Mouse (Mus musculus): ENCODE results near the gene Zcchc10. TPM values are rescaled to one million over a fixed set of nuclear protein-coding genes. Genes with fewer than 3 reads are reported as not detected.
"Not testable (repeated sequence)": the region's sequence is repeated elsewhere in the genome, so short reads cannot be mapped to it uniquely, and the experiment has no call there.

The Zcchc10 gene
- polyA plus RNA-seq, 1 experiment from 2014 or later: 30.7 TPM

DNA sequence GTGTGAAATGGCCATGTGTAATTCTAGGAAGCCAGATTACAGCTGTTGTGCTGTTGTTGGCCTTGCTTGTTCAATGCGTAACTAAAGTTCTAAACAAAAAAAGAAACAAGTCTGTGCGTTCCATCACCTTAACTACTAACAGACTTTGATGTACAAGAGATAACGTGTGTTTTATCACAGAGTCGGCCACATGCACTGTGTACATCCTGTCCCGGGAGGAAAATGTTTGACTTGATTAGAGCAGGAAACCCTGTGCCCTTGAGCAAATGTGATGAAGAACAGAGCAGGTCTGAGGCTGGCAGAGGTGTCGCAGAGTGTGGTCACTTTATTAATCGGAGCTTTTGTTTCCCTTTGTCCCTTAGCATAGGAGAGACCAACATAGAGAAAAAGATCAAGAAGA, 5.8 kb downstream of the Zcchc10 start:
- Histone ChIP-seq H3K4me2 (ENCODE audit: low read depth, severe bottlenecking) (no peak overlapping the region), H3K27me3 (ENCODE audit: control insufficient read depth, insufficient read depth, low read length) (no peaks in the 10 kb centered on the region), H3K9me3 (ENCODE audit: control insufficient read depth, low read length) (no peaks in the 10 kb centered on the region), H3K36me3 (ENCODE audit: control insufficient read depth, insufficient read depth, low read length) (peaks cover 10% of the 10 kb centered on the region), H3K4me1 (ENCODE audit: control insufficient read depth, insufficient read depth, low read length) (peaks cover 3% of the 10 kb centered on the region; the same call in 1 of the 2 replicates), H3K9ac (ENCODE audit: low read length) (no peak overlapping the region), H3K4me3 (ENCODE audit: low read depth, low read length) (no peak overlapping the region), H3K27ac (replicated peaks; ENCODE audit: low read depth, low read length) (no peak overlapping the region)
- 78% methylated on average over 7 of the region's 7 CpGs for WGBS
- DNase-seq (ENCODE audit: low spot score): no peak
- ATAC-seq (ENCODE audit: insufficient number of reproducible peaks, low FRiP score, low TSS enrichment, low read depth): no peak

DNA sequence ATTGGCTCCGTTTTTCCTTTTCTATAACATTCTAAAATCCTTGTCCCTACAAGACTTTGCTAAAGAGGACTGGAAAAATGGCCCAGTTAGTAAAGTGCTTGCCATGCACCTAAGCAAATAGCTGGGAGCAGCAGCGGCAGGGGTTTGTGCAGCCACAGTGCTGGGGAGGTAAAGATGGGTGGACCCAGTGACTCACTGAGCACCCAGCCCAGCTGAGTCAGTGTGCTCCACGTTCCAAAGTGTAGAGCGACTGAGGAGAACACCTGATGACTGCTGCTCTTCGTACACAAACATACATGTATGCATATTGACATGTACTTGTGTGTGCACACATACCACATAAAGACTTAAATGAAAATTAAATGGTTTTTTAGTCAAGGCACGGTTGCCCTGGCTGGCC, 6.6 kb downstream of the Zcchc10 start:
- ATAC-seq (ENCODE audit: insufficient number of reproducible peaks, low FRiP score, low TSS enrichment, low read depth): no peak
- no peaks in the 10 kb centered on the region for H3K9me3 ChIP-seq (ENCODE audit: control insufficient read depth, low read length)
- 91% methylated on average over 6 of the region's 6 CpGs for WGBS

DNA sequence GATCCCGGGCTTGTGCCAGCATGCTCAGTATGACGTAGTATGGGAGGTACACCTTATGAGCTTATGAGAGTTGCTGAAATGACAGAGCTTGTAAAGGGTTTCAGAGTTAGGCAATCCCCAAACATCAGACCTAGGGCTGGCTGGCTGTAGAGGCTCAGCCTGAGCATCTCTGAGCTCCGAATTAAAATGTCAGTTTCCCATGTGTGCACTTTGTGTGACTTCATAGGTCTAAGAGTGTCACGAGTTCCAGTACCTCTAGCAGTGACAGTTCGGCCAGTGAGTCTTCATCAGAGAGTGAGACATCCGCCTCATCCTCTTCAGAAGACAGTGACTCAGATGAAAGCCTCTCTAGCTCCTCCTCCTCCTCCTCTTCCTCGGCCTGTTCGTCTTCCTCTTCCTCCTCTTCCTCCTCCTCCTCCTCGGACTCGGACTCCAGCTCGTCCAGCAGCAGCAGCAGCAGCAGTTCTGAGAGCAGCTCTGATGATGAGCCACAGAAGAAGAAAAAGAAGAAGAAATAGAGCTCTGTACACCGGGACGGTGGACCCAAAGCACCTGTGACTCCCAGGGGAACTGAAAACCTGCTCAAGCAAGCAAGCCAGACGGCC, 7.7 kb downstream of the Zcchc10 start:
- Histone ChIP-seq H3K36me3 (ENCODE audit: control insufficient read depth, insufficient read depth, low read length) (peaks cover 10% of the 10 kb centered on the region), H3K4me3 (ENCODE audit: low read depth, low read length) (no peak overlapping the region), H3K27ac (replicated peaks; ENCODE audit: low read depth, low read length) (no peak overlapping the region), H3K27me3 (ENCODE audit: control insufficient read depth, insufficient read depth, low read length) (no peaks in the 10 kb centered on the region), H3K4me2 (ENCODE audit: low read depth, severe bottlenecking) (no peak overlapping the region), H3K4me1 (ENCODE audit: control insufficient read depth, insufficient read depth, low read length) (no peaks in the 10 kb centered on the region), H3K9ac (ENCODE audit: low read length) (no peak overlapping the region), H3K9me3 (ENCODE audit: control insufficient read depth, low read length) (no peaks in the 10 kb centered on the region)
- ATAC-seq (ENCODE audit: insufficient number of reproducible peaks, low FRiP score, low TSS enrichment, low read depth): no peak
- DNase-seq (ENCODE audit: low spot score): no peak
- WGBS: 86% methylated on average over 14 of the region's 14 CpGs

More for the DNA sequence above, 6.6 kb downstream of the Zcchc10 start:
- Histone ChIP-seq H3K4me2 (ENCODE audit: low read depth, severe bottlenecking) (no peak overlapping the region), H3K36me3 (ENCODE audit: control insufficient read depth, insufficient read depth, low read length) (peaks cover 10% of the 10 kb centered on the region), H3K4me1 (ENCODE audit: control insufficient read depth, insufficient read depth, low read length) (no peaks in the 10 kb centered on the region), H3K4me3 (ENCODE audit: low read depth, low read length) (no peak overlapping the region), H3K27me3 (ENCODE audit: control insufficient read depth, insufficient read depth, low read length) (no peaks in the 10 kb centered on the region), H3K27ac (replicated peaks; ENCODE audit: low read depth, low read length) (no peak overlapping the region), H3K9ac (ENCODE audit: low read length) (no peak overlapping the region)
- no peak for DNase-seq (ENCODE audit: low spot score)

DNA sequence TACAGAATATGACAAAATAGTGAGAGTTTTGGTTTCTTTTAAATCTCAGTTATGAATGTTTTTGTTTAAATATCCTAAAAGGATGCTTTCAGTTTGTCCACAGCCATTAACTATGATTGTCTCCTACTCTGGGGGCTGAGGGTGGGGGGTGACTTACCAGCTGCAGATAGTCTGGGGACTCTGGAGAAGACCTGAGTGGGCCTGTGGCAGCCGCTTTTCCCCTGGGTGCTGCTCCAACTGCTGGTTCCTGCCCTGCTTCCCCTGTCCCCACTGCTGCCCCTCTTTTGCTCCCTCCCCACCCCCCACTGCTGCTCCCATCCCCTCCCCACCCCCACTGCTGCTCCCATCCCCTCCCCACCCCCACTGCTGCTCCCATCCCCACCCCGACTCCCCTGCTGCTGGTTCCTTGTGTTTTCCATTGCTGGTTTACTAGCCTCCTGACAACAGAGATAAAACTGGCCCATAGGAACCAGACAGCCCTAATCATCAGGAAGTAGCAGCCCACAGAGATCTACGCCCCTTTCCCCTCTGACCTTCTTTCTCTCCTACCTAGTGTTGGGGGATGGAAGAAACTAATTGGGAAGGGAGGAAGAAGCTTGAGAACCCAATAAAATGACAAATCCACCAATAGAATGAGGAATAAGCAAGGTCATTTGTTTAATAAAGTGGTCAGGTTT, 11.2 kb downstream of the Zcchc10 start:
- peaks cover 4% of the 10 kb centered on the region; the same call in 1 of the 2 replicates for H3K36me3 ChIP-seq (ENCODE audit: control insufficient read depth, insufficient read depth, low read length)
- H3K4me2 ChIP-seq (ENCODE audit: low read depth, severe bottlenecking): no peak overlapping the region
- no peaks in the 10 kb centered on the region for H3K27me3 ChIP-seq (ENCODE audit: control insufficient read depth, insufficient read depth, low read length)
- no peak overlapping the region for H3K9ac ChIP-seq (ENCODE audit: low read length)
- no peaks in the 10 kb centered on the region for H3K4me1 ChIP-seq (ENCODE audit: control insufficient read depth, insufficient read depth, low read length)
- ATAC-seq (ENCODE audit: insufficient number of reproducible peaks, low FRiP score, low TSS enrichment, low read depth) (no peak), DNase-seq (ENCODE audit: low spot score) (no peak)
- 35% methylated on average over 3 of the region's 3 CpGs for WGBS
- no peak overlapping the region for H3K27ac ChIP-seq (replicated peaks; ENCODE audit: low read depth, low read length)
- no peaks in the 10 kb centered on the region for H3K9me3 ChIP-seq (ENCODE audit: control insufficient read depth, low read length)
- no peak overlapping the region for H3K4me3 ChIP-seq (ENCODE audit: low read depth, low read length)

DNA sequence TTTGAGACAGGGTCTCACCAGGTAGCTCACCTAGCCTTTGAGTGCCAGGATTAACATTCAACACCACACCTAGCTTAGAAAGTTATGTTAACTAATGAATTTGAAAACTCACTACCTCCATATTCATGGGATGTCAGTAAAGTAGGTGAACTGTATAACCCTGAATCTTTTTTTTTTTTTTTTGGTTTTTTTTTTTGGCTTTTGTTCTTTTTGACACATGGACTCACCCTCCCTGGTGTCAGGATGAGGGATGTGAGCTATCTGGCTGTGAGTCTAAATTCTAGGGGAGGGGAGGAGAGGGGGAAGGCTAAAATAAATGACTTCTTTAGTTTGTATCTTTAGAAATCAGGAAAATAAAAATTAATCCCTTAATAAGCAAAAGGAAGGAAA, 11.7 kb downstream of the Zcchc10 start:
- no peak for DNase-seq (ENCODE audit: low spot score)
- Histone ChIP-seq H3K4me1 (ENCODE audit: control insufficient read depth, insufficient read depth, low read length) (no peaks in the 10 kb centered on the region), H3K27me3 (ENCODE audit: control insufficient read depth, insufficient read depth, low read length) (no peaks in the 10 kb centered on the region), H3K27ac (replicated peaks; ENCODE audit: low read depth, low read length) (no peak overlapping the region), H3K9me3 (ENCODE audit: control insufficient read depth, low read length) (no peaks in the 10 kb centered on the region), H3K9ac (ENCODE audit: low read length) (no peak overlapping the region), H3K4me2 (ENCODE audit: low read depth, severe bottlenecking) (no peak overlapping the region), H3K4me3 (ENCODE audit: low read depth, low read length) (no peak overlapping the region), H3K36me3 (ENCODE audit: control insufficient read depth, insufficient read depth, low read length) (peaks cover 4% of the 10 kb centered on the region; the same call in 1 of the 2 replicates)
- no peak for ATAC-seq (ENCODE audit: insufficient number of reproducible peaks, low FRiP score, low TSS enrichment, low read depth)

DNA sequence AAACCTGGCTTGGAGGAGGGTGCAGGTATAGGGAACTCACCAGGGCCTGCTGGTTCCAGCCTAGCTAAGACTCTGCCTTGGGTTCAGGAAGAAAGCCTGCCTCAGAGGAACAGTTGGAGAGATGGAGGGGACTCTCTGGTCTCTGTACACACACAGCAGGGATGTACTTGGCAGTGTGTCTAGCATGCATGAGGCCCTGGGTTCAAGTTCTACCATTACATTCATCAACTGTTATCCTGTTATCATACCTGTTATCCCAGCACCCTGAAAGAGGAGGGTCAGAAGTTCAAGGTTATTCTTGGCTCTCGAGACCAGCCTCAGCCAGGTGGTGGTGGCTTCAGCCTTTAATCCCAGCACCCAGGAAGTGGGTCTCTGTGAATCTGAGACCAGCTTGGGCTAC, 12.4 kb downstream of the Zcchc10 start:
- H3K9ac ChIP-seq (ENCODE audit: low read length): no peak overlapping the region
- peaks cover 4% of the 10 kb centered on the region; the same call in 1 of the 2 replicates for H3K36me3 ChIP-seq (ENCODE audit: control insufficient read depth, insufficient read depth, low read length)
- H3K4me2 ChIP-seq (ENCODE audit: low read depth, severe bottlenecking): no peak overlapping the region
- no peaks in the 10 kb centered on the region for H3K4me1 ChIP-seq (ENCODE audit: control insufficient read depth, insufficient read depth, low read length)
- 81% methylated on average over 1 of the region's 1 CpGs for WGBS
- no peaks in the 10 kb centered on the region for H3K9me3 ChIP-seq (ENCODE audit: control insufficient read depth, low read length)
- no peaks in the 10 kb centered on the region for H3K27me3 ChIP-seq (ENCODE audit: control insufficient read depth, insufficient read depth, low read length)
- no peak overlapping the region for H3K27ac ChIP-seq (replicated peaks; ENCODE audit: low read depth, low read length)
- ATAC-seq (ENCODE audit: insufficient number of reproducible peaks, low FRiP score, low TSS enrichment, low read depth): no peak
- no peak overlapping the region for H3K4me3 ChIP-seq (ENCODE audit: low read depth, low read length)
- DNase-seq (ENCODE audit: low spot score): no peak

DNA sequence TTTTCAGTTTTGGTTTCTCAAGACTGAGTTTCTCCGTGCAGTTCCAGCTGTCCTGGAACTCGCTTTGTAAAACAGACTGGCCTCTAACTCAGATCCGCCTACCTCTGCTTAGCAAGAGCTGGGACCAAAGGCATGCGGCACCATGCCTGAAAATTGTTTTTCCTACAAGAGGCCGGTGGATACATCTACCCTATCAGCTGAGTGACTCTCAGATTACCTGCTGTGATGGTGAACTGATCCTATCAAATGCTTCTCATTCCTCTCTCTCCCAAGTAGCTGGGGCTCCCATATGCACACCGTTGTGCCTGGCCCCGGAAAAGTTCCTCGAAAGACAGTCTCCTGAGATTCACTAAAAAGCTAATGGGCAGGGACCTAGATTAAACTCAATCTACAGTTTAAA, 13.2 kb downstream of the Zcchc10 start:
- H3K4me2 ChIP-seq (ENCODE audit: low read depth, severe bottlenecking): no peak overlapping the region
- no peaks in the 10 kb centered on the region; the same call in 1 of the 2 replicates for H3K36me3 ChIP-seq (ENCODE audit: control insufficient read depth, insufficient read depth, low read length)
- H3K27ac ChIP-seq (replicated peaks; ENCODE audit: low read depth, low read length): no peak overlapping the region
- no peaks in the 10 kb centered on the region for H3K9me3 ChIP-seq (ENCODE audit: control insufficient read depth, low read length)
- H3K27me3 ChIP-seq (ENCODE audit: control insufficient read depth, insufficient read depth, low read length): no peaks in the 10 kb centered on the region
- no peak overlapping the region for H3K9ac ChIP-seq (ENCODE audit: low read length)
- WGBS: 75% methylated on average over 8 of the region's 8 CpGs
- ATAC-seq (ENCODE audit: insufficient number of reproducible peaks, low FRiP score, low TSS enrichment, low read depth) (no peak), DNase-seq (ENCODE audit: low spot score) (no peak)
- H3K4me1 ChIP-seq (ENCODE audit: control insufficient read depth, insufficient read depth, low read length): no peaks in the 10 kb centered on the region
- H3K4me3 ChIP-seq (ENCODE audit: low read depth, low read length): no peak overlapping the region

DNA sequence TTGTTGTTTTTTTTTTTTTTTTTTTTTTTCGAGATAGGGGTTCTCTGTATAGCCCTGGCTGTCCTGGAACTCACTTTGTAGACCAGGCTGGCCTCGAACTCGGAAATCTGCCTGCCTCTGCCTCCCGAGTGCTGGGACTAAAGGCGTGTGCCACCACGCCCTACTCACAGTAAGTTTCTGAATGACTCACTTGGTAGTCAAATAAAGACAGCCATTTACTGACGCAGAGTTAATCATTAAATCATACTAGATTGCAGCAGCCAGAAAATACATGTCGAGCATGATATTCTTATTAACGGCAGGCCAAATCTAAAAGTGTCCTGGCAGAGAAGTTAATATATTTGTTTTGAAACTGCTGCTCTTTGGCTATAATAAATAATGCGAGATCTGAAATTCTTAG, 16.5 kb downstream of the Zcchc10 start:
- ATAC-seq (ENCODE audit: insufficient number of reproducible peaks, low FRiP score, low TSS enrichment, low read depth); H3K36me3 ChIP-seq (ENCODE audit: control insufficient read depth, insufficient read depth, low read length); H3K27ac ChIP-seq (replicated peaks; ENCODE audit: low read depth, low read length); H3K9ac ChIP-seq (ENCODE audit: low read length); H3K4me3 ChIP-seq (ENCODE audit: low read depth, low read length); H3K27me3 ChIP-seq (ENCODE audit: control insufficient read depth, insufficient read depth, low read length); H3K4me1 ChIP-seq (ENCODE audit: control insufficient read depth, insufficient read depth, low read length); DNase-seq (ENCODE audit: low spot score); H3K9me3 ChIP-seq (ENCODE audit: control insufficient read depth, low read length); H3K4me2 ChIP-seq (ENCODE audit: low read depth, severe bottlenecking): not testable (repeated sequence)
- WGBS: 93% methylated on average over 10 of the region's 10 CpGs
